Mouse (Mus musculus) limb, embryonic 12.5 days (tissue): ENCODE data around the gene Ddx39b. TPM values are rescaled to one million over a fixed set of nuclear protein-coding genes. Genes with fewer than 3 reads are reported as not detected.
"Not testable (repeated sequence)": the region's sequence is repeated elsewhere in the genome, so short reads cannot be mapped to it uniquely, and the experiment has no call there.

ENCODE experiments used
- ATAC-seq: fragments of 200-750 bp; cut with Nextera tagmentation; 2 replicates; pipeline ENCODE4 v1.8.0; 2017; ENCODE audit warnings: low read depth, moderate TSS enrichment; ENCODE audit not compliant: insufficient number of reproducible peaks, insufficient read depth, low FRiP score, low TSS enrichment
- H3K27ac ChIP-seq: fragments of 300-500 bp; sonication (generic); 2 replicates; pipeline ENCODE4 v1.5.1; 2016; ENCODE audit warnings: mild to moderate bottlenecking, moderate library complexity
- H3K27me3 ChIP-seq: fragments of 300-500 bp; sonication (generic); 2 replicates; pipeline ENCODE4 v1.6.1; 2016; ENCODE audit warnings: mild to moderate bottlenecking, moderate library complexity
- H3K36me3 ChIP-seq: fragments of 300-500 bp; sonication (generic); 2 replicates; pipeline ENCODE4 v1.6.1; 2016; ENCODE audit warnings: mild to moderate bottlenecking, moderate library complexity
- H3K4me1 ChIP-seq: fragments of 300-500 bp; sonication (generic); replicated peaks from 2 replicates; pipeline ENCODE4 v1.6.1; 2016
- H3K4me2 ChIP-seq: fragments of 300-500 bp; sonication (generic); 2 replicates; pipeline ENCODE4 v1.6.1; 2016; ENCODE audit warnings: mild to moderate bottlenecking, moderate library complexity
- H3K4me3 ChIP-seq: fragments of 300-500 bp; sonication (generic); replicated peaks from 2 replicates; pipeline ENCODE4 v1.5.1; 2016; ENCODE audit warnings: mild to moderate bottlenecking
- H3K9ac ChIP-seq: fragments of 300-500 bp; sonication (generic); replicated peaks from 2 replicates; pipeline ENCODE4 v1.6.1; 2016; ENCODE audit warnings: mild to moderate bottlenecking, moderate library complexity
- H3K9me3 ChIP-seq: fragments of 300-500 bp; sonication (generic); 2 replicates; pipeline ENCODE4 v1.6.1; 2016; ENCODE audit warnings: mild to moderate bottlenecking, moderate library complexity
- WGBS: fragments of 180-500 bp; shearing (Covaris S2); methylation state at CpG from one replicate; pipeline ENCODE4 v1.1.7; 2016; 5-methylcytosine and 5-hydroxymethylcytosine counted together
- polyA plus RNA-seq: library from polyadenylated mRNA; unstranded; fragments of >200 nt; fragmentation: Nextera tagmentation; extraction: Ambion mirVana; gene quantifications from 2 replicates; pipeline ENCODE4 v1.2.1, GENCODE M21; 2016

Gene Ddx39b
- polyA plus RNA-seq, 1 experiment from 2014 or later, result 638 TPM

DNA sequence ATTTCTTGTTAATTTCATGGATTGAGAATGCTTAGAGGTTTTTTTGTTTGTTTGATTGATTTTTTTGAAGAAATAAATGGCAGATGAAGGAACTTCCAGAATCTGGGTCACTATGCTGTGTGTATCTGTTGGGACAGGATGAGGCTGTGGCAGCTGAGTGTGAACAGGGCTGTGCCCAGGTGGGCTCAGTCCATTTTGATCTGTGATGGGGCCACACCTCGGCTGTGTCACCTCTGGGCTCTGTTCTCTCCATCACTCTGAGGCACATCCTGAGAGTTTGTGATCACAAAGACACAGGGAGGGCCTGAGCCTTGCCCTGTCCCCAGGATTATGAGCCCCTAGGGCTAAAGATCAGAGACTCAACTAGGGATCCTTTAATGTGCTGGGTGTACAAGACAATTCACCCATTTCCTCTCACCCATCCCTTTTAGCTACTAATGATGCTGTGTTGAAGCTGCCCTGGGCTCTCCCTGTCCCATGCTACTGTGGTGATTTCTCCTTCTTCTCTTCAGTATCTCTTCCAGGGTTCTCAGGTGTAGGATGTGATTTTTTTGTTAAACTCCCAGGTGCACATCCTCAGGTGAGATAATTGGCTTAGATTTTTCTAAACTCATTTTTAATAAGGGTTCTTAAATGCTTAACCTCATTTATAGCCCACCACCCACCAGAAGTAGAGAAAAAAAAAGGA lies 26.0 kb downstream of the Ddx39b start:
- WGBS, result 58% methylated on average over 1 of the region's 1 CpGs
- H3K4me1 ChIP-seq, result peaks cover 6% of the 10 kb centered on the region
- no peak overlapping the region for H3K27ac ChIP-seq
- H3K9ac ChIP-seq, result no peak overlapping the region
- ATAC-seq, result no peak
- no peak overlapping the region for H3K4me2 ChIP-seq
- no peak overlapping the region for H3K4me3 ChIP-seq
- H3K36me3 ChIP-seq, result no peaks in the 10 kb centered on the region
- peaks cover 42% of the 10 kb centered on the region for H3K27me3 ChIP-seq
- no peaks in the 10 kb centered on the region for H3K9me3 ChIP-seq

DNA sequence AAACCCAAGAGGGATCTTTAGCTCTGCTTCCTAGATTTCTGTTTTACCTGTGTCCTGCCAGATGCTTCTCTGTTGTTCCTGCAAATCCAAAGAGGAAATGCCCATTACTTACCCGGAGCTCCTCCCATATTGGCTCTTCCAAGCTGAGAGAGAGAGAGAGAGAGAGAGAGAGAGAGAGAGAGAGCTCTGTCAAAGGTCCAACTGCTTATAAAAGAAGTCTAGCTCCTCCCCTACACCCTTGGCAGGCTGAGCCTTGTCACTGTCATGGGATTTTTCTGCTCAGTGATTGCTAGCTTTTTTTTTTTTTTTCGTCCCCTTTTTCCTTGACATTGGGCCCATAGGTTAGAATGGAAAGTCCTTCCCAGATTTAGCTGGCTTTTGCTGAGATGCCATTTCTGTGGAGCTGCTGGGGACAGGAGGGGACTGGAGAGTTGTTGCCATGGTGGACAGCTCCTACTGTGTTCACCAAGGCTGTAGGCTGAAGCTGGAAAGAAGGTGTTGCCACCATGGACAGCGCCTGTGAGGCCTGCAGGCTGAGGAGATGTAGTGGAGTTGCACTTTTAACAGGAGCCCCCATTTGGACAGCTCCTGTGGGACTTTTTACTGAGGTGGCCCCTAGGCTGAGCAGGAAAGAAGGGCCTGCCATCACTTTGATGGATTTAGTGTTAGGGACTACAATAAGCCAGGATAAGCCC lies 28.3 kb downstream of the Ddx39b start:
- Histone ChIP-seq H3K36me3 (no peaks in the 10 kb centered on the region), H3K9ac (no peak overlapping the region), H3K4me3 (no peak overlapping the region), H3K27ac (no peak overlapping the region), H3K4me1 (no peaks in the 10 kb centered on the region), H3K9me3 (no peaks in the 10 kb centered on the region), H3K27me3 (peaks cover 20% of the 10 kb centered on the region), H3K4me2 (no peak overlapping the region)
- 25% methylated on average over 3 of the region's 3 CpGs for WGBS
- ATAC-seq, result peak; percentile 56; the same call in 1 of the 2 replicates

DNA sequence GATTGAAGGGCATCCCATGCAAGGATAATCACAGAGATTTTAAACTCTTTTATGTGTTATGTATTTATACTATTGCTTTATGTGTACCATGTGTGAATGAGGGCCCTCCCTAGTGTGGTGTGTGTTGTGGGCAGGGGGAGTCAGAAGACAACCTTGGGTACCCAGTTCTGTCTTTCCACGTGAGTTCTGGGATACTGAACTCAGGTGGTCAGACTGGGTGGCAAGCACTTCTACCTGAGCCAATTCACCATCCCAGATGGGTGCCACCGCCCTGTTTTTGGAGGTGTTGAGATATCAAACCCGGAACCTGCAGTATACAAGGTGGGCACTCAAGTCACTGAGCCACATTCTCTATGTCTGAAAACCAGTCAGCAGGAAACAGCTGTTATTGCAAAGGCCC lies 30.7 kb downstream of the Ddx39b start:
- H3K4me2 ChIP-seq, result no peak overlapping the region
- no peak overlapping the region for H3K9ac ChIP-seq
- no peaks in the 10 kb centered on the region for H3K9me3 ChIP-seq
- no peak overlapping the region for H3K4me3 ChIP-seq
- WGBS, result 64% methylated on average over 3 of the region's 3 CpGs
- ATAC-seq, result no peak
- no peaks in the 10 kb centered on the region for H3K36me3 ChIP-seq
- H3K4me1 ChIP-seq, result no peaks in the 10 kb centered on the region
- H3K27ac ChIP-seq, result no peak overlapping the region
- H3K27me3 ChIP-seq, result peaks cover 25% of the 10 kb centered on the region

DNA sequence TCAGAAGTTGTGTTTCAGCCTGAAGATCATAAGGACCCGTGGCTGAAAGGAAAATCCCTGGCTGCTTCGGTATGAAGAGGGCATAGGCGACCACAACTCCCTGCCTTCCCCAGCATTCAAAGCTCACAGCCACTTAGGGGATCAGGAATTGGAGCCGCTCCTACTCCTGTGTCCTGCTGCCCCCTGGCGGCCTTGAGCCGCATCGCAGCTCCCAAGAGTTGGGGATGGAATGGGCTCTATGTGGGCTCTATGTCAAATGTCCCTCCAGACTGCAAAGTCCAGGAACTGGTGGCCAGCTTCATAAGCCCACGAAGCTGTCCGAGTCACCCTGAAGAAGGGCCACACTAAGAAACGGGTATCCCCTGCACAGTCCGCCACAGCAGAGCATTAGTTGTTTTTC lies 33.2 kb downstream of the Ddx39b start:
- H3K4me1 ChIP-seq, result no peaks in the 10 kb centered on the region
- H3K27me3 ChIP-seq, result peaks cover 29% of the 10 kb centered on the region
- no peak for ATAC-seq
- WGBS, result 5% methylated on average over 11 of the region's 11 CpGs
- H3K4me3 ChIP-seq, result no peak overlapping the region
- no peak overlapping the region for H3K27ac ChIP-seq
- no peak overlapping the region for H3K9ac ChIP-seq
- no peaks in the 10 kb centered on the region for H3K9me3 ChIP-seq
- no peaks in the 10 kb centered on the region for H3K36me3 ChIP-seq
- no peak overlapping the region for H3K4me2 ChIP-seq

DNA sequence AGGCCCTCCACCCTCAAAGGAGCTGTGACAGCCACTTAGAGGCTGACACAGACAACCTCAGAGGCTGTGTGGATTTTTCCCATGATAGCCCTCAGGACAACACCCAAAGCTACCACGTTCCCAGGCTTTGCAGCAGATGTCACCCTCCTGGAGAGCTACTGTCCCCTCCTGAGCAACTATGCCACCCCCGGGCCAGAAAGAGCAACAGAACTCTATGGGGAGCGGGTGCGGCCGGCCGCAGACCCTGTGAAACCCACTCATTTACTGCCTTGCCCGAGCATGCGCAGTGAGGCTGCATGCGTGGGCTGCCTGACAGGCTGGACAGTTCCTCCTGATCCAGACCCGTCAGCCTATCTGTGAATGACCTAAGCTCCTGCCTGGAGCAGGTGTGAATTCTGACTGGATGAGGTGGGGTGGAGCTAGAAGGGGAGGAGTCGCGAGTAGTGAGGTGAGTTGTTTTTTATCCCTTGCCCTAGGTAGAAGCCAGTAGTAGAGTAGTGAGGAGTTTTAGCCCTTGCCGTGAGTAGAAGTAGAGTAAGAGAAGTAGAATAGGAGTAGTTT lies 34.8 kb downstream of the Ddx39b start:
- peaks cover 29% of the 10 kb centered on the region for H3K27me3 ChIP-seq
- H3K4me2 ChIP-seq, result no peak overlapping the region
- H3K9me3 ChIP-seq, result no peaks in the 10 kb centered on the region
- no peak overlapping the region for H3K9ac ChIP-seq
- 13% methylated on average over 13 of the region's 13 CpGs for WGBS
- no peak overlapping the region for H3K27ac ChIP-seq
- H3K4me1 ChIP-seq, result no peaks in the 10 kb centered on the region
- no peak for ATAC-seq
- H3K36me3 ChIP-seq, result no peaks in the 10 kb centered on the region
- H3K4me3 ChIP-seq, result no peak overlapping the region

DNA sequence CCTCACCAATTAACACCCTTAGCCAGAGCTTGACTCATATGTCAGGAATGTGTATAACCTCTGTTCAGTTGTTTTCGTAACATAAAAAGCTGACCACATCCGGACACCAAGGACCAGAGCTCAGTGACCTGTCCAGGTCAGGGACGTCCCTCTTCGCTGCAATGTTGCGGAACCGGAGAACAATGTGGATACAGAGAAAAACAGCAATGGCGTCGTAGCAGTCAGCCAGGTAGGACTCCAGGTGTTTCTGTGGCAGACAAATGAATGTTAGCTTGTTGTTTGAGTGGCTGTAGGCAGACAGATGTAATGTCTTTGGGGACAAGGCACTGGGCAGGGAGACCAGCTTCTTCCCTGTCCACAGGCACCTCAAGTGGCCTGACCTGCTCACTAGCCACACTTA lies 36.5 kb downstream of the Ddx39b start:
- no peaks in the 10 kb centered on the region for H3K9me3 ChIP-seq
- H3K4me1 ChIP-seq, result no peaks in the 10 kb centered on the region
- WGBS, result 90% methylated on average over 8 of the region's 8 CpGs
- H3K27me3 ChIP-seq, result peaks cover 29% of the 10 kb centered on the region
- no peak overlapping the region for H3K4me2 ChIP-seq
- no peak overlapping the region for H3K27ac ChIP-seq
- H3K36me3 ChIP-seq, result no peaks in the 10 kb centered on the region
- no peak overlapping the region for H3K9ac ChIP-seq
- H3K4me3 ChIP-seq, result no peak overlapping the region
- no peak for ATAC-seq

DNA sequence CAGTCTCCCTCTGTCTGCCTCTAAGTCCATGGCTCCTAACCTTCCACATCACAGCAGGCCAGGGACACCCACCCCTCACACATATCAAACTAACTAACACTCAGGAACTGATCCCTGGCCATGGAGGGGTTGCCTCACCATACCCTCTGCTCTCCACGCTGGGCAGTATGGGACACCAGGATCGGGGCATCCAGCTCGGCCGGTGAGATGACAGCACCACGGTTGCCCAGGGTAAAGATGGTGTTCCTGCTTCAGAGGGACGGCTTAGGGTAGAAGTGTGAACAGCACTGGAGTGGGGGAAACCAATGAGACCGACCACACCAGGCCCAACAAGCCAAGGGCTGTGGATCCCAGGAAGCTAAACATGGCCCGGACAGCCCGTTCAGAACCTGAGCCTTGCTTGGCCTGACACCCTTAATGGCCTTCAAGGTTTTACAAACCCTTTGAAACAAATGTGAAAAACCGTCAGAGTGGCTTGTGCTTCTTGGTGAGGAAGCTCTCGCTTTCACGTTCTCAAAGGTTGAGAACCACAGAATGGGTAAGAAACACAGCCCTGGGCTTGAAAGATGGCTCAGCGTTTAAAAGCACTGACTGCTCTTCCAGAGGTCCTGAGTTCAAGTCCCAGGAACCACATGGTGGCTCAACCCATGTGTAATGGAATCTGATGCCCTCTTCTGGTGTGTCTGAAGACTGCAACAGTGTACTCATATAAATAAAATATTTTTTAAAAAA lies 37.6 kb downstream of the Ddx39b start:
- no peak overlapping the region for H3K4me3 ChIP-seq
- ATAC-seq, result no peak
- H3K9me3 ChIP-seq, result no peaks in the 10 kb centered on the region
- 88% methylated on average over 13 of the region's 13 CpGs for WGBS
- no peaks in the 10 kb centered on the region for H3K4me1 ChIP-seq
- no peak overlapping the region for H3K4me2 ChIP-seq
- no peak overlapping the region for H3K9ac ChIP-seq
- no peak overlapping the region for H3K27ac ChIP-seq
- no peaks in the 10 kb centered on the region for H3K36me3 ChIP-seq
- peaks cover 29% of the 10 kb centered on the region for H3K27me3 ChIP-seq

DNA sequence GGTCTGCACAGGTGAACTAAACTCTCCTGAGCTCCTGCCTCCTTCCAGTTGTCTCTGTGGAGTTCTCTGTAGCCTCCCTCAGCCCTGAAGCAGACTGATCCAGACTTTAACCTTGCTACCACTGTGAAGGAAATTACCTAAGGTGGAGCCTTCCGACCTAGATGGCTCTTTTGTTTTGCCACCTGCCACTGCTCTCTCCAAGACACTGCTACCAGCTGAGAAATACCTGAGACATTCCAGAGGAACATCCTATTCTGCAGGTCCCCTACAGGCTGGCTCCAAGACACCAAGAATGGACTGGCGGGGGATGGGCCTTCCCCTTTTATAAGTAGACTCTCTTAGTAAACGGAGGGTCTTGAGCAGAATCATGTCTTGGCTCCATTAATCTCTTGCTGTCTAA lies 38.7 kb downstream of the Ddx39b start:
- Histone ChIP-seq H3K4me3 (no peak overlapping the region), H3K36me3 (no peaks in the 10 kb centered on the region), H3K4me1 (no peaks in the 10 kb centered on the region), H3K9ac (no peak overlapping the region), H3K27ac (no peak overlapping the region), H3K9me3 (no peaks in the 10 kb centered on the region), H3K27me3 (peaks cover 24% of the 10 kb centered on the region), H3K4me2 (no peak overlapping the region)
- 75% methylated on average over 3 of the region's 3 CpGs for WGBS
- ATAC-seq, result no peak

DNA sequence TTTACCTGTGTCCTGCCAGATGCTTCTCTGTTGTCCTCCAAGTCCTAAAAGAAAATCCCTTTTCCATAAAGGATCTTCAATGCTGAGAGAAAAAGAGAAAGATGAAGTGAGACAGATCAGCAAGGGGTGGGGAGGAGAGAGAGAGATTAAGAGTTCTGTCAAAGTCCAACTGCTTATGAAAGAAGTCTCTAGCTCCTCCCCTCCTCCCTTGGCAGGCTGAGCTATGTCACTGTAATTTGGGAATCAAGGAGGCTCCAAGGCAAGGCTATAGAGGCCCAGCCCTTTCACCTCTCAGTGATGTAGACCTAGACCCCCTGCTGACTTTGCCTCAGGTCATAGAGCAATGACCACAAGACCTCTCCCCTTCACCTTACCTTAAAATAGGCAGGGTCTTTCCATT lies 43.9 kb downstream of the Ddx39b start:
- H3K4me2 ChIP-seq, result no peak overlapping the region
- H3K4me3 ChIP-seq, result no peak overlapping the region
- H3K27me3 ChIP-seq, result no peaks in the 10 kb centered on the region
- H3K36me3 ChIP-seq, result no peaks in the 10 kb centered on the region
- H3K27ac ChIP-seq, result no peak overlapping the region
- H3K9ac ChIP-seq, result no peak overlapping the region
- no peaks in the 10 kb centered on the region for H3K4me1 ChIP-seq
- no peaks in the 10 kb centered on the region for H3K9me3 ChIP-seq
- no peak for ATAC-seq

DNA sequence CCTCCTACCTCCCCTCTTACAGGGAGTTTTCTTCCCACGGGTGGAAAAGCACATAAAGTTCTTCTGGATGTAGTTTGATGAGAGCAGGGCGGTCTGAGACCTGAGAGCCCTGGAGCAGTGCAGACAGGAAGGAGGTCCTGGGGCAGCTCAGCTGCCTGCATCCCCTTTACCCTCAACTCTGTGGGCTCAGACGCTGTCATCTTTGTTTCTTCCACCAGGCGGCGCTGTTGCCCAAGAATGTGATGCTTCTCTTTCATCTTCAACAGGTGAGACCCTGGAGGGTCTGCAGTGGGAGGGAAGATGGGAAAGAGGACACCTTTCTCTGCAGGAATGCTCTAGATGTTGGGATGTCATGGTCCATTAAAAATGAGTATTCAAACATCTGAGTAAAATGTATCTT lies 54.2 kb downstream of the Ddx39b start:
- H3K4me2 ChIP-seq, H3K4me3 ChIP-seq, H3K9ac ChIP-seq, H3K9me3 ChIP-seq, H3K27me3 ChIP-seq, ATAC-seq, H3K4me1 ChIP-seq, H3K27ac ChIP-seq, H3K36me3 ChIP-seq: not testable (repeated sequence)
- WGBS, result under 1% methylated on average over 5 of the region's 5 CpGs

DNA sequence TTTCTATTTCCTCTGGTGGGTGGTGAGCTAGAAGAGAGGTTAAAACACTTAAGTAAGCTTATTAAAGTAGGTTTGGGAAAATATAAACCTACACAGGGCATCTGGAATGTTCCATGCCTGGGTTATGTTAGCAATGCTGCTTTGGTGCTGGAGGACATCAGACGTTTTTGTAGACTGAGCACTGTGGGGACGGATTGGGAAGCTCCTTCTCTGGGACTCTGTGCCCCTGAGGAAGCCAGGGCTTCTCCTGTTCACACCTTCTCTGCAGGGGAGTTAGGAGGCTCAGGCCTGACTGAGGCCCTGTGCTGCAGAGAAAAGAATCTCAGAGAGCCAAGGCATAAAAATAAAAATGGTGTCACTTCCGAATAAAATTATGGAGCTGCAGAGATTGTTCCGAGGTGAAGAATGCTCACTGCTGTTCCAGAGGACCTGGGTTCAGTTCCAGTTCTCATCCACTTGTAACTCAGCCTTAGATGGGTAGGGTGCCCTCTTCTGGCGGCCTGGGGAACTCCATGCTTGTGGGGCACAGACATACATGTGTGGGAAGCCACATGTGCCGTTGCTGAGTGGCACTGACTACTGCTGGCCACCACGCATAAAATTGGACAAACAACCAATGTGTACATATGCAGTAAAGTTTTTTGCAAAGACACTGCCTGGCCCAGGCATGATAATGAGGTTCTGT lies 58.9 kb downstream of the Ddx39b start:
- H3K36me3 ChIP-seq, H3K9me3 ChIP-seq, H3K4me3 ChIP-seq, H3K27ac ChIP-seq, H3K4me2 ChIP-seq, H3K4me1 ChIP-seq, H3K9ac ChIP-seq, H3K27me3 ChIP-seq, ATAC-seq: not testable (repeated sequence)
- 82% methylated on average over 7 of the region's 7 CpGs for WGBS
